Mouse (Mus musculus) brain, embryonic 18.5 days (tissue): ENCODE results near the gene Epb41l1.

Experiments
- DNase-seq: peaks from one replicate; pipeline ENCODE4 v3.0.0-alpha.2; 2012; ENCODE audit warnings: low read depth, low spot score

Gene Epb41l1

GRCm38 (mm10) chr2:156460470-156460869 lies 39.8 kb downstream of the Epb41l1 start:
- DNase-seq, result no peak

- DNase-seq, result no peak
These were observed 41.7 kb downstream of the Epb41l1 start for GRCm38 (mm10) chr2:156462154-156463029.

- no peak for DNase-seq
These were observed 43.7 kb downstream of the Epb41l1 start for GRCm38 (mm10) chr2:156464416-156464815.

- no peak for DNase-seq
These were observed 46.8 kb downstream of the Epb41l1 start for GRCm38 (mm10) chr2:156467538-156467937.

- no peak for DNase-seq
These were observed 48.2 kb downstream of the Epb41l1 start for GRCm38 (mm10) chr2:156468890-156469289.

- DNase-seq, result no peak
These were observed 48.8 kb downstream of the Epb41l1 start for GRCm38 (mm10) chr2:156469508-156469907.

- DNase-seq, result no peak
These were observed 50.2 kb downstream of the Epb41l1 start for GRCm38 (mm10) chr2:156470938-156471337.

- DNase-seq, result no peak
These were observed 51.6 kb downstream of the Epb41l1 start for GRCm38 (mm10) chr2:156472336-156472735.

GRCm38 (mm10) chr2:156473696-156474095 lies 53.0 kb downstream of the Epb41l1 start:
- no peak for DNase-seq

GRCm38 (mm10) chr2:156474111-156474510 lies 53.4 kb downstream of the Epb41l1 start:
- no peak for DNase-seq

- DNase-seq, result no peak
These were observed 54.2 kb downstream of the Epb41l1 start for GRCm38 (mm10) chr2:156474891-156475284.

GRCm38 (mm10) chr2:156475285-156476110 lies 54.8 kb downstream of the Epb41l1 start:
- no peak for DNase-seq

GRCm38 (mm10) chr2:156476111-156476747 lies 55.5 kb downstream of the Epb41l1 start:
- no peak for DNase-seq

- DNase-seq, result no peak
These were observed 56.0 kb downstream of the Epb41l1 start for GRCm38 (mm10) chr2:156476748-156477151.

- DNase-seq, result no peak
These were observed 57.5 kb downstream of the Epb41l1 start for GRCm38 (mm10) chr2:156478046-156478690.

- DNase-seq, result no peak
These were observed 59.1 kb downstream of the Epb41l1 start for GRCm38 (mm10) chr2:156479833-156480232.

- no peak for DNase-seq
These were observed 59.6 kb downstream of the Epb41l1 start for GRCm38 (mm10) chr2:156480267-156480666.

GRCm38 (mm10) chr2:156482299-156482698 lies 61.6 kb downstream of the Epb41l1 start:
- no peak for DNase-seq

GRCm38 (mm10) chr2:156482764-156483163 lies 62.1 kb downstream of the Epb41l1 start:
- DNase-seq, result no peak

- DNase-seq, result no peak
These were observed 62.5 kb downstream of the Epb41l1 start for GRCm38 (mm10) chr2:156483204-156483603.

- DNase-seq, result no peak
These were observed 65.5 kb downstream of the Epb41l1 start for GRCm38 (mm10) chr2:156486086-156486751.
